Mouse (Mus musculus) retina, postnatal 7 days (tissue): Measurements from ENCODE around the gene Synpo2.

Experiments used
- DNase-seq: peaks from one replicate; pipeline ENCODE4 v3.0.0-alpha.2; 2012; ENCODE audit warnings: low read depth, low spot score

The Synpo2 gene

DNA sequence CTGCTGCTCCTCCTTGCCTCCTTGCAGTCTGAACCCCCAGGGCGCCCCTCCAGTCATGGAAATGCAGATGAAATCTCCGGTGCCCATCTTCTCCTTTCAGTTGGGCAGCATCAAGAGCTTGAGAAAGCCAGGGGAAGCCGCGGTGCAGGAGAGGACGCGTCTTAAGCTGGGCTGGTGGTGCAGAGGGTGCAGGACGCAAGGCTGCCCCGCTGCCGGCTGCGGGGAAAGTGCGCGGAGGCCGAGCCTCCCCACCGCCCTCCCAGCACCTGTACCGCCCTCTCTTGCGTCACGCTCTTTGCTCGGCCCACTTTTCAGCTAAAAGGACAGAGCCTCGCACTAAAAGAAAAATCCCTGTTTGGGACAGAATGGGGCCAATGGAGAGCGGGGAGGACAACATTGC lies at the start of gene Synpo2:
Gene Synpo2, minus strand, starts transcription at position 229 of the 400 bp plus-strand sequence.
- peak; percentile 35 for DNase-seq

GRCm38 (mm10) chr3:123285649-123286048 lies 49.7 kb upstream of the Synpo2 start:
- DNase-seq: no peak

DNA sequence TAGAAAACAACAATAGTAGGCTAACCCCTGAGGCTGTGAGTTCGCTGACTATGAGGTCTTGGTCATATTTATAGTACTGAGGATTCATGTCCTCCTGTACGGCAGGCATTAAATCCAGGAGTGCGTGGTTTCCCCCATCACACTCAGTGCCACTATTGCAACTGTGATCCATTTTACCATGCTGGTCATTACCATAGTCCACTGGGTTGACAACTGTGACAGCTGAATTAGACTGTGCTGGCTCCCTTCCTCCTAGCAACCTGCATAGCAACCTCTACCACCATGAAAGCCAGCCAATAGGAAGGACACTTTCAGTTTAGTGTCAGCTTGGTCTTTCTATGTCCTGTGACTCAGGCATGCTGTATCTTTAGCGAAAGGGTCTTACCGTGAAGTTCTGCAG lies 48.3 kb upstream of the Synpo2 start:
- no peak for DNase-seq

DNA sequence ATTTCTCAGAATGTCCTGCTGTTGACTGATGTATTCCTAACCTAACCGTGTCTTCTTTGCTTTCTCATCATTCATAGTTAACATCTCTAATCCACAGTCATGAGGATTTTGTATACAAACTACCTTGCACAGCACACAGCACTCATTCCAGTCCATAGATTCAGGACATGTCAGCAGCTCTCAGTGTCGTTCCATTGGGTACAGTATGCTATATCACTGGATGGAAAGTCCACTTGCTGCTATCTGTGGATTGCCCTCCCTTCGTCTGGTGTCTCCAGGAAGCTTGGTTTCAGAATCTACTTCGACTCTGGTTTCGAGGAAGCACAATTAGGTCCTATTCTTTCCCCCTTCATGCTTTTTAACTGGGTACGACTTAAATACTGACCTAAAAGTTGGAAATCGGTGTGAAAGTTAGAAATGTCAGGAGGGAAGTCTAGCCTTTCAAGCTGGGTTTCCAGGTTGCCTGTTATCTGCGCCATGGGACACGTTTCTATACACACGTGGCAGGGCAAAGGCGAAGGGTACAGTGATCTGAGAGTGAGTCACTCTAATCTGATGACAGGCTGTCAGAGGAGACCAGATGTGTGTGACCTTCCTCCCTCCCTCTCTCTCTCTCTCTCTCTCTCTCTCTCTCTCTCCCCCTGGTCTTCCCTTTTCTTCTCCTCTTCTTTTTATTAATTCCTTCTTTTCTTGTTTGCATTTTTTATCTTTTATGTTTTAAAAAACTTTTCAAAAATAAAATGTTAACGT lies 47.1 kb upstream of the Synpo2 start:
- DNase-seq: no peak

DNA sequence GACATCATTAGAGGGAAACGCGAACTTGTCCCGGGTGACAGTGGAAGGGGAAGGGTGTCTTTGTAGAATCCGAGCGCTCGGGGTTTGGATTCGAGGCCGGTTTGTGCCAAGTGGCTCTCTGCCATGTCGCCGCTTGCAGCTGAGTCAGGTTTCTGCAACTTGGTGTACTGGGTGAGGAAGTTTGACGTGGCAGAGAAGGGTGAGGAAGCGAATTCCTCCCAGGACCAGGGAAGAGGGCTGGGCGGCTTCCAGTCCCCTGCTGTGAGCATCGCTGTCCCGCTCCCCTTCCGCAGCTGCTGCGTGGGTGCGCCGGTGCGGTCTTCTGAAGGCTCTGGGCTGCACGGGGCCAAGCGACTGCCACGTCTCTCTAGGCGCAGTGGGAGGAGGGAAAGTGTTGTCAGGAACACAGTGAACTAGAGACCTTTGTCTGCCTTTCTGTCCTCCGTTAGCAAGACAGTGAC lies 31.8 kb upstream of the Synpo2 start:
- no peak for DNase-seq

DNA sequence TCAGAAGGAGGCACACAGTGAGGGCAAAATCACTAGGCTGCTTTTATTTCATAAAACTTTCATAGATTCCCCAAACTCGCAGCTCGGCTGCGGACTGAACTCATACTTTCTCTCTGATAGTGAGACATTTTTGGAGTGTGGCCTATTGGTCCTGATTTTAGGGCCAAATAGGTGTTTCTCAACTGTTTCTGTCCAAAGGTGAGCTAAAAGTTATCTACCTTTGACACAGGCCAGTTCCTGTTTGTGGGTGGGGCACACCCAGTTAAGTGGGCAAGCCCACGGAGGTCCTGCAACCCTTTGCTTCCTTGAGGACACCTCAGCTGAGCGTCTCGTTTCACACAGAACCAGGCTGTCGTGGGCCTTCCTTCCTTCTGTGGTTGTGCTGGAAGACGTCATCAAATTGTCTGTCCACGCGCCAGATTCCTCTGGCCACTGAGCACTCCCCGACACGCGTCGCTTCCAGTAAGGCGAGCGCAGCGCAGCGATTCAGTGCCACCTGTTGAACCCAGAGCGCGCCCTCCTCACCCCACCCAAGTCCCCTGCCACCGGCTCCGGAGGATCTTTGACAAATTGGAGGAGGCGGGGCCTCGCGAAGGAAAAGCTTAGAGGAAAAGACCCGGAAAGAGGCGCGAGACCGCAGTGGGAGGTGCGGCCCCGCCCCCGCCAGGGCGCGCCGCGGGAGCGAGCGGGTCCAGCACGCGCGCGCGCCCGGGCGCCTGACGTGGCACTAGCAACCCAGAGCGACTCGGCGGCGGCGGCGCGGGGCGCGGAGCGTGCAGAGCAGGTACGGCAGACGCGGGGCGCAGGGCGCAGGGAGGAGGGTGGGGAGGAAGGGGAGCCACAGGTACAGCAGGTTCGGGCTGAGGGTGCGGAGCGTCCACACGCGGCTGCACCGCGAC lies 31.1 kb upstream of the Synpo2 start, which contains the start of gene Sec24d:
Gene Sec24d, plus strand, starts transcription at position 703 of the 899 bp plus-strand sequence.
- DNase-seq: peak; percentile 65

DNA sequence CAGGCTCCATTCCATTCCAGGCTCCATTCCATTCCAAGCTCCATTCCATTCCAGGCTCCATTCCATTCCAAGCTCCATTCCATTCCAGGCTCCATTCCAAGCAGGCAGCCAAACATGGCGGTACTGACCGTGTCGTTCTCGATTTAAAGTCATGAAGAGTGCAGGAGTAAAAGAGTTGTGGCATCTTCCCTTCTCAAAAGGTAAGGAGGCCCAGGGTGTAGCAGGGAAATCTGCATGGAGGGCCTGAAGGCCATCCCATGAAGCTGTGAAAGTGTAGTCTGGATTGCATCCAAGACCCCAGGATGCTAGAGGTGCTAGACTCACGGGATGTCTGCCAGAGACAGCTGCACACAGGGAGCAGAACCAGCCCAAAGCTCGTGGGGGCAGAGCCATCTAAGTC lies 28.8 kb upstream of the Synpo2 start:
- no peak for DNase-seq

GRCm38 (mm10) chr3:123258709-123259108 lies 22.8 kb upstream of the Synpo2 start:
- no peak for DNase-seq

GRCm38 (mm10) chr3:123256181-123257101 lies 20.5 kb upstream of the Synpo2 start:
- DNase-seq: no peak

DNA sequence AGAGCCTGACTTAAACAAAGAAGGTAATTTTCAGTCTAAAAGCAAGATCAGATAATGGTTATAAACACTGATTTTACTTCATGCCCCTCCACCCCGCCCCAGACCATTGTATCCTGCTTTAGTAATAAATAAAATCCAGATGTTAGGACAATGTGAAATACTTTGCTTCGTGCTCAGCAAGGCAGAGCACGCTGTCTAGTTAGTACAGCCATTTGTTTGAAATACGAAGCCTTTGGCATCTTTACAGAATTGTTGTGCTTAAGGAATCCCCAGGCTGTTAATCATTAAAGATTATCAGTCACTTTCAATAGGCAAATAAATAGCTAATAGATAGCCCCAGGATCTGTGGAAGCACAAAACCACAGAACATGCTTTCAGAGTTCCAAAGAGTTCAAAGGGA lies 9.7 kb upstream of the Synpo2 start:
- DNase-seq: no peak

GRCm38 (mm10) chr3:123244376-123244775 lies 8.4 kb upstream of the Synpo2 start:
- DNase-seq: no peak

GRCm38 (mm10) chr3:123237446-123237845 lies 1.5 kb upstream of the Synpo2 start:
- no peak for DNase-seq

- no peak for DNase-seq
These were observed 1.1 kb upstream of the Synpo2 start for GRCm38 (mm10) chr3:123237039-123237438.

DNA sequence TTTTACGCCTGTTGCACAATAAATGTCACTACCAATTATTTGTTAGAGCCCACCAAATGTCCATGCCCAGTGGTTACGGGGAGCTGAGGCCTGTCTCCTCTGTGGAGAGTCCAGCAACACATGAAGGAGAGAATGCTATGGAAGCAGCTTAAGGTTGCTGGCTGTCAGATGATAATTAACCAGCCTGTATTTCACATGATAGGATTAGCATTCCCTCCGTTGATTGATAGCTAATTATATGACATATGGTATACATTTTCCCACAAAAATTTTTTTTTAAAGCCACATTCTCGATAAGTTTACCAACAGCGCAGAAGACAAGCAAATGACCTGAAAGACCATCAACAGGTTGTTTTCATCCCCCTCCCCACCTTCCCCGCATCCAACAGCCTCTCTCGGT lies 454 bp downstream of the Synpo2 start:
- DNase-seq: peak; percentile 9

- DNase-seq: peak; percentile 19
These were observed 1.6 kb downstream of the Synpo2 start for GRCm38 (mm10) chr3:123234191-123234836.

DNA sequence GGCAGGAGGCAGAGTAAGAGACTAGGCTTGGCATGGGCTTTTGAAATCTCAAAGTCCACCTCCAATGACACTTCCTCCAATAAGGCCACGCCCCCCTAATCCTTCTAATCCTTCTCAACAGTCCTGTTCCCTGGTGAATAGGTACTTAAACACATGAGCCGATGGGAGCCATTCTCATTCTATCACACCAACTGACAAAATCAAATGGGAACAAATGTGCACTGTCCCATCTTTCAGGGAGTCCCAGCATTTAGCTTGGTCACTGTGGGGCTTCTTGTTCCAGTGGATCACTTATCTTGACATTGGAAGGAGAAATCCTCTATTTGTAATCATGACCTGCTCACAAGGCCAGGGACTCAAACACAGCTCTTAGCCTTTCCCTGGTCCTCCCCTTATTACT lies 4.3 kb downstream of the Synpo2 start:
- no peak for DNase-seq

DNA sequence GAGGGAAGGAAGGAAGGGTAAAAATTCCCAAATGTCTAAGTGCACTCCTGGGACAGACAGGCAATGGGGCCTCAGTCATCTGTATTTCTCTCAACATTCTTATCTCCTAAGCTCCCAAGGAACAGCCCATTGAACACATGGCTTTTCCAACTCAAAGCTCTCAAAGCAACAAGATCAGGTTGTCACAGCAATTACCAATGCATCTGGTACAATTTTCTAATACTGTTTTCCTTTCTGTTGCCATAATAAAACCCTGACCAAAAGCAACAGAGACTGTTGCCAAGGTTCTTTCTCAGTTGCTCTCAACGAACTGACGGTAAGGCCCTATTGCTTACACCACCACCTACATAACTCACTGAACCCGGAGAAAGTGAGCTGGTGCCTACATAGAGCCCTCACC lies 8.7 kb downstream of the Synpo2 start:
- no peak for DNase-seq

DNA sequence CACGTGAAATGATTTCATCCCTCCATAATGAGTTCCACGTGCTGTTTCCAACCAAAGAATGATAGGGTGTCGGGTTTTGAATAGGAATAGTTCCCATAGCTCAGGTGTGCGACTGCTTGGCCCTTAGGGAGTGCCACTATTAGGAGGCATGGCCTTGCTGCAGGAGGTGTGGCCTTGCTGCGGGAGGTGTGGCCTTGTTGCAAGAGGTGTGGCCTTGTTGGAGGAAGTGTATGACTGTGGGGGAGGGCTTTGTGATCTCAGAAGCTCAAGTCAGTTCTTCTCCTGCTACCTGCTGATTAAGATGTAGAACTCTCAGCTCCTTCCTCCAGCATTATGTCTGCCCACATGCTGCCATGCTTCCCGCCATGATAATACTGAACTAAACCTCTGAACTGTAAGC lies 17.3 kb downstream of the Synpo2 start:
- no peak for DNase-seq

DNA sequence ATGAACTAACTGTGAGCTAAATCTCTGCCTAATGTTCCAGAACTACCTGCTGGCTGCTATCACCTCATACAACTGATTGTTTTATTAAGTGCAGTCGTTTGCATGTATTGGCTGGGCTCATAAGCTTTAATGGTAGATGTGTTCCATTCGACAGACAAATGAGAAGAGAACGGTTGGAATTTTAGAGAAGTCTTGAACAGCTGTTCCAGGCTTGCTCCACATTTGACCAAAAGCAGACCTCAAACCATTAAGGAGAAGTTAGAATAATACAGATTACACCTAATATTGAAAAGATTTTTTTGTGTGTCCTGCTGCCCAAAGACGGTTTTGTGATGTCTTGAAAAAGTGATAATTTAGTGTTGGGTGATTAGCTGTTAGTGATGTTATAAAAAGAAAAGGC lies 27.1 kb downstream of the Synpo2 start:
- no peak for DNase-seq

DNA sequence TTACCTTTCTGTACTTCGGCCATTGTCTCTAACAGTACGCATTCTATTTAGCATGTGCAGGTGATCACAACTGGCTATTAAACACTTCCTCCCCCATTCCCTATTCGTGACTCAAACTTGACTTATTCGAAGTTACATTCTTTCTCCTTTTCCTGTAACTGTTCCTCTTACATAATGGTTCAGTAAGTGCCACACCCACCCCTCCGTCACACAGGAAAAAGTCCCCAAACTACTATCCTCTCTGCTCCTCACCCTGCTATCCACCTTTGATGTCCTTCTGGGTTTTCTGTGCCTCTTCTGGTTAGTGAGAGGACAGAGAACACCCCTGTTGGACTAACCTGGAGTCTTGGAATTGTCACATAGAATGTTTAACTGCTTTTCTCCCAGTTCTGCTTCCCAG lies 28.6 kb downstream of the Synpo2 start:
- DNase-seq: no peak

DNA sequence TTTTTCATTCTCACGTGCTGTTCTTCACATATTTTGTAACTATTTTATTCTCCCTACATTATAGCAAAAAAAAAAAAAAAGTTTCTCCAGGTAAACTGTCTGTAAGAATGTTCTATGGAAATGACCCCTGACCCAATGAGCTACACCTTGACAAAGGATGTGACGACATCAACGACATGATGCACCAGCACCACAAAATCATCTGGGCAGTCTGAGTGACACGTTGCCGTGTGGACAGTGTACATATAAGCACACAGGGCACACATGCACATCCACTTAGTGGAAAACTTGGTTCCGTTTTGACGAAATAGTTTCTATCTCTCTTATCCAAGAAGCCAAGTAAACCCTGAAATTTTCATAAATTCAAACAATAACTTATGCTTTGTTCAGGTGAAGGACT lies 30.5 kb downstream of the Synpo2 start:
- no peak for DNase-seq
